Mouse (Mus musculus): ENCODE measurements at regions not wholly inside any gene's neighbourhood (a gene's known extent, or its start where the extent isn't known, plus 50 kb on each side); places are given as distances from the start of the nearest gene placed in this dataset.

GRCm38 (mm10) chr4:142517478-142518455, 278.6 kb upstream of the Kazn start:
- in situ Hi-C loops (cut with MboI; ENCODE audit: low pct_ligation_motif_present, low pct_unique_long_range_greater_than_20kb, low sequenced_read_pairs), result no loop called here
- TF ChIP-seq SIN3A (IDR thresholded peaks at IDR 0.05; ENCODE audit: low read length) (no peak), ZNF384 (IDR thresholded peaks at IDR 0.05; ENCODE audit: low read depth, low read length) (no peak), NELFE (IDR thresholded peaks at IDR 0.05; ENCODE audit: low read depth, low read length) (no peak), GABPA (IDR thresholded peaks at IDR 0.05; ENCODE audit: insufficient replicate concordance, low read depth, low read length) (no peak), ELF1 (IDR thresholded peaks at IDR 0.05; ENCODE audit: low read depth, low read length) (no peak), NRF1 (IDR thresholded peaks at IDR 0.05; ENCODE audit: low read depth, low read length) (no peak), MEF2A (IDR thresholded peaks at IDR 0.05; ENCODE audit: borderline replicate concordance, low read depth, low read length) (no peak), MYC (IDR thresholded peaks at IDR 0.05; ENCODE audit: low read depth, low read length) (no peak)
- no peak for DNase-seq (ENCODE audit: extremely low read depth)

GRCm38 (mm10) chr4:142514751-142515150, 275.6 kb upstream of the Kazn start:
- H3K4me2 ChIP-seq (ENCODE audit: insufficient read depth, low read depth, poor library complexity, severe bottlenecking), result no peak overlapping the region
- no peaks in the 10 kb centered on the region for H3K79me2 ChIP-seq (replicated peaks; ENCODE audit: control insufficient read depth, extremely low read depth, insufficient read depth, poor library complexity, severe bottlenecking)
- in situ Hi-C loops (cut with MboI; ENCODE audit: low pct_ligation_motif_present, low pct_unique_long_range_greater_than_20kb, low sequenced_read_pairs) (no loop called here), dilution Hi-C loops (cut with MboI; ENCODE audit: extremely low pct_ligation_motif_present, extremely low pct_unique_long_range_greater_than_20kb, low sequenced_read_pairs) (no loop called here)
- no peak for TF ChIP-seq TCF12 (IDR thresholded peaks at IDR 0.05; ENCODE audit: low read depth, low read length)
- TF ChIP-seq MEF2A (IDR thresholded peaks at IDR 0.05; ENCODE audit: borderline replicate concordance, low read depth, low read length), result no peak
- TF ChIP-seq USF2 (conservative IDR thresholded peaks at IDR 0.05; ENCODE audit: low read depth, low read length), result no peak
- TF ChIP-seq CTCF (conservative IDR thresholded peaks at IDR 0.05 in 1 of 2, IDR thresholded peaks at IDR 0.05 in 1 of 2; ENCODE audit: low read depth in 2 of 2, low read length in 2 of 2), result no peak
- TF ChIP-seq SMC3 (IDR thresholded peaks at IDR 0.05; ENCODE audit: low read depth, low read length), result no peak
- TF ChIP-seq CHD1 (IDR thresholded peaks at IDR 0.05; ENCODE audit: low read depth, low read length), result no peak
- H3K9ac ChIP-seq (ENCODE audit: insufficient read depth, low read depth), result no peak overlapping the region
- H3K9me3 ChIP-seq (replicated peaks; ENCODE audit: low read length), result peaks cover 88% of the 10 kb centered on the region
- H3K27me3 ChIP-seq (replicated peaks), result no peaks in the 10 kb centered on the region
- no peaks in the 10 kb centered on the region for H3K36me3 ChIP-seq (replicated peaks in 1 of 2; ENCODE audit: control insufficient read depth in 1 of 2, insufficient read depth in 1 of 2, low read length in 1 of 2)
- H3K4me1 ChIP-seq (ENCODE audit: control insufficient read depth in 1 of 2, insufficient read depth in 2 of 2), result no peaks in the 10 kb centered on the region
- no peak overlapping the region for H3K27ac ChIP-seq (ENCODE audit: insufficient read depth, low read depth)
- DNase-seq (ENCODE audit: extremely low read depth), result no peak
- H3K4me3 ChIP-seq (replicated peaks in 1 of 3; ENCODE audit: low read depth in 2 of 3, low read length in 2 of 3, poor library complexity in 1 of 3), result no peak overlapping the region

More at GRCm38 (mm10) chr4:142517478-142518455, 278.6 kb upstream of the Kazn start:
- Histone ChIP-seq H3K79me2 (replicated peaks; ENCODE audit: control insufficient read depth, extremely low read depth, insufficient read depth, poor library complexity, severe bottlenecking) (no peaks in the 10 kb centered on the region), H3K4me2 (ENCODE audit: insufficient read depth, low read depth, poor library complexity, severe bottlenecking) (no peak overlapping the region), H3K27ac (ENCODE audit: insufficient read depth, low read depth) (no peak overlapping the region), H3K9ac (ENCODE audit: insufficient read depth, low read depth) (no peak overlapping the region), H3K4me1 (ENCODE audit: control insufficient read depth in 1 of 2, insufficient read depth in 2 of 2) (no peaks in the 10 kb centered on the region), H3K4me3 (replicated peaks in 1 of 3; ENCODE audit: low read depth in 2 of 3, low read length in 2 of 3, poor library complexity in 1 of 3) (no peak overlapping the region), H3K27me3 (replicated peaks) (no peaks in the 10 kb centered on the region), H3K36me3 (replicated peaks in 1 of 2; ENCODE audit: control insufficient read depth in 1 of 2, insufficient read depth in 1 of 2, low read length in 1 of 2) (no peaks in the 10 kb centered on the region), H3K9me3 (replicated peaks; ENCODE audit: low read length) (peaks cover 83% of the 10 kb centered on the region)
- dilution Hi-C loops (cut with MboI; ENCODE audit: extremely low pct_ligation_motif_present, extremely low pct_unique_long_range_greater_than_20kb, low sequenced_read_pairs), result no loop called here

Measured in CH12.LX (cell line).